Mouse (Mus musculus): Measurements from ENCODE around the gene Tulp1. TPM values are rescaled to one million over a fixed set of nuclear protein-coding genes. Genes with fewer than 3 reads are reported as not detected.
"Not testable (repeated sequence)": the region's sequence is repeated elsewhere in the genome, so short reads cannot be mapped to it uniquely, and the experiment has no call there.

Gene Tulp1
- total RNA-seq, 2 experiments from 2014 or later: not detected

- DNase-seq (ENCODE audit: low spot score in 2 of 2): no peak
These were observed 4.0 kb upstream of the Tulp1 start for GRCm38 (mm10) chr17:28369056-28369455.

GRCm38 (mm10) chr17:28368449-28368848, 3.4 kb upstream of the Tulp1 start:
- DNase-seq (ENCODE audit: low spot score in 2 of 2): peak; percentile 52 to 69

- DNase-seq (ENCODE audit: low spot score in 2 of 2): no peak
These were observed 1.5 kb downstream of the Tulp1 start for GRCm38 (mm10) chr17:28363507-28363906.

GRCm38 (mm10) chr17:28362653-28363292, 2.2 kb downstream of the Tulp1 start:
- no peak for DNase-seq (ENCODE audit: low spot score in 2 of 2)

- DNase-seq (ENCODE audit: low spot score in 2 of 2): no peak
These were observed 2.9 kb downstream of the Tulp1 start for GRCm38 (mm10) chr17:28361921-28362652.

- DNase-seq (ENCODE audit: low spot score in 2 of 2): no peak
These were observed 4.3 kb downstream of the Tulp1 start for GRCm38 (mm10) chr17:28360531-28361277.

- DNase-seq (ENCODE audit: low spot score in 2 of 2): not testable (repeated sequence)
These were observed 6.3 kb downstream of the Tulp1 start for GRCm38 (mm10) chr17:28358576-28359261.

- no peak for DNase-seq (ENCODE audit: low spot score in 2 of 2)
These were observed 9.2 kb downstream of the Tulp1 start for GRCm38 (mm10) chr17:28355871-28356270.

GRCm38 (mm10) chr17:28352018-28352417, 13.0 kb downstream of the Tulp1 start:
- no peak for DNase-seq (ENCODE audit: low spot score in 2 of 2)

- no peak for DNase-seq (ENCODE audit: low spot score in 2 of 2)
These were observed 13.6 kb downstream of the Tulp1 start for GRCm38 (mm10) chr17:28351353-28351890.

GRCm38 (mm10) chr17:28350466-28351352, 14.3 kb downstream of the Tulp1 start, which contains the start of gene Tead3:
TSS of gene Tead3 (minus strand) at chr17:28350817.
- DNase-seq (ENCODE audit: low spot score in 2 of 2): no peak

GRCm38 (mm10) chr17:28349901-28350465, 15.0 kb downstream of the Tulp1 start:
- DNase-seq (ENCODE audit: low spot score in 2 of 2): no peak

GRCm38 (mm10) chr17:28349264-28349880, 15.7 kb downstream of the Tulp1 start:
- no peak for DNase-seq (ENCODE audit: low spot score in 2 of 2)

GRCm38 (mm10) chr17:28348211-28348610, 16.8 kb downstream of the Tulp1 start:
- DNase-seq (ENCODE audit: low spot score in 2 of 2): no peak

- no peak for DNase-seq (ENCODE audit: low spot score in 2 of 2)
These were observed 17.7 kb downstream of the Tulp1 start for GRCm38 (mm10) chr17:28347327-28347726.

GRCm38 (mm10) chr17:28345882-28346281, 19.1 kb downstream of the Tulp1 start:
- DNase-seq (ENCODE audit: low spot score in 2 of 2): no peak

- no peak for DNase-seq (ENCODE audit: low spot score in 2 of 2)
These were observed 19.7 kb downstream of the Tulp1 start for GRCm38 (mm10) chr17:28345271-28345721.

- DNase-seq (ENCODE audit: low spot score in 2 of 2): no peak
These were observed 20.4 kb downstream of the Tulp1 start for GRCm38 (mm10) chr17:28344670-28345069.

- DNase-seq (ENCODE audit: low spot score in 2 of 2): no peak
These were observed 20.9 kb downstream of the Tulp1 start for GRCm38 (mm10) chr17:28344050-28344607.
